Mouse (Mus musculus) T-helper 17 cell (primary cell): ENCODE results near the gene Stk38.

Source experiments
- in situ Hi-C, 2 experiments: fragments of 300-600 bp; cut with MboI, MseI; formaldehyde crosslinking; loops; 1 replicate in 1 of 2; 2 replicates in 1 of 2; pipeline ENCODE4 v1.15.1; 2025; ENCODE audit warnings: high pct_unique_total_duplicates in 2 of 2

Gene Stk38

GRCm38 (mm10) chr17:28960597-28960996, 47.2 kb downstream of the Stk38 start:
- in situ Hi-C loops, result no loop called here

DNA sequence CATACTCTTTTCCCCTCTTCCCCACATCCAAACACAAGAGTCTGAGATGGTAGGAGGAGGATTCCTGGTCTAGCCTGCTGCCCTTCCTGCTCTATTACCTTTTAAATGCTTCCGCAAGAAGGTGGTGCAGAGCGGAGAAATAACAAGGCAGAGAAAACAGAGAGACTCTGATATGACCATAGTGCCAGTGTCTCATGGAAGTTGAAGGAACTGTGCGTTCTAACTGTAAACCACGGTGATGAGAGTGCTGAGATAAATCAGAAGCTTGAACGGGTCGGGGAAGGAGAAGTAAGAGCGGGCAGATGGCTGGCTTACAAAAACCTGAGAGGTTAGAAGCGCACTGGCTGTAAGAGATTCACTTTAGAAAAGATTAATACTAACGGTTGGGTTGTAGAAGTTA, 53.4 kb downstream of the Stk38 start:
- in situ Hi-C loops, result no loop called here

GRCm38 (mm10) chr17:28953251-28953650, 54.5 kb downstream of the Stk38 start:
- in situ Hi-C loops, result no loop called here

- in situ Hi-C loops, result no loop called here
Observed at GRCm38 (mm10) chr17:28951831-28952799, 55.7 kb downstream of the Stk38 start, which contains the start of gene Kctd20. TSS of gene Kctd20 (plus strand) at chr17:28951950.

DNA sequence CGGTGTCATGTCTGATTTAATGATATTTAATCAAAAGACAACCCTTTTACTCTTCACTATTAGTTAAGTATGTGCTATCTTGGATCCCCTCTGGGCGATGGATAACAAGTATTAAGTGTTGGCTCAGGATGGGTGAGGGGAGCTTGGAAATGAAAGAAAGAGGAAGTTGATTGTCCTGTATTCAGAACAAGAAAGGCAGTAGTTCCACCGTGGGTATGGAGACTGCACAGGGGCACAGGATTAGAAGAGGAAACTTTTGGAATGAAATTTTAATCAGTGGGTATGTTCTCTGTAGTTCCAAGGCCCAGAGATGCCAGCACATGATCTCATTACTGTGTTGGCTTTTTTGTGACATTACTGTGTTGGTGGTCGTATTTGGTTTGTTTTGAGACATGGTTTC, 57.0 kb downstream of the Stk38 start:
- in situ Hi-C loops, result no loop called here

DNA sequence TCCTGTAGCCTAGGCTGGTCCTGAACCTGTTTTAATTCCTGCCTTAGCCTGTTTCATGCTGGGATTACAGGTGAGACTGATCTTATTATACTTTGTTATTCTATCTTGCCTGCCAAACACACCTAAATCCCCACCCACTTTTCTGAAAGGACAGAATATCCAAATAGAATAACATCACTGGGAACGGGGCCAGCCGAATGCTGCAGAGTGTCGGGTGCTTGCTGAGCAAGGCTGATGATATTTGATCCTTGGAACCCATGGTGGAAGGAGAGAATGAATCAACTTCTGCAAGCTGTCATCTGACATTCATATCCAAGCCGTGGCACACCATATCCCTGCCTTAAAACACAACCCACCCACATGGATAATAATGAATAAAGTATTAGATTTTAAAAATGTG, 59.1 kb downstream of the Stk38 start:
- in situ Hi-C loops, result no loop called here

DNA sequence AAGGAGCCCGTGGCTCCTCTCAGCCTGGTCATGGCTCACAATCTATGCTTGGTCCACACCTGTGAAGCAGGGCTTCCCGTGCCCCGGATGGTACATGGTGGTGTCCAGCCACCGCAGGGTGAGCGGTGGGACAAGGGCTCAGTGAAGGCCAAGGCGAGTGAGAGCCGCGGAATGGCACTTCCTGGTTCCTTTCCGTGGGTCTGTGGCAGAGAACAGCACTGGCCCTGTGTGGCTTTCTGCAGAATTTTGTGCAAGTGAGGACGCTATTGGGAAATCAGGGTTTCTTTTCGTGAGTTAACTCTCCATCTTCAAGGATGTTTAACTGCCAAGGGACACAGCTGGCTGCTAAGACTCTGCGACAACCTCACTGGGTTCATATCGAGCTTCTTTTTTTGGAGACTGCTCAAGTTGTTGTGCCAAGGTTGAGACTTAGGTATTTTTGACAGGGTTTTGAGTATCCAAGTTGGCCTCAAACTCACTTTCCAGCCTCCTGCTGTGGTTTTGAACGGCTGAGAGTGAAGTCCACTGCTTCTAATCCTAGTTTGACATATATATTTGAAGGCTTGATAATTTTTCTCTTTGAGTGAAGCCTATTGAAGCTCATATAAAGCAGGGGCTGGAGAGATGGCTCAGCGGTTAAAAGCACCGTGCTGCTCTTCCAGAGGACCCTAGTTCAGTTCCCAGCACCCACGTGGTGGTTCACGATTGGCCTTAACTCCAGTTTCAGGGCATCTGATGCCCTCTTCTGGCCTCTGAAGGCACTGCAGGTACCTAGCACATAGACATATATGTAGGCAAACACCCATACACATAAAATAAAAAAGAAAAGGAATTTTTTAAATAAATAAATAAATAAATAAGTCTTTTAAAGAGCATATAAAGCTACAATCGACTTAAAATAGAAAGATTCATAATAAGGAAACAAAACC, 60.5 kb downstream of the Stk38 start:
- in situ Hi-C loops, result no loop called here

DNA sequence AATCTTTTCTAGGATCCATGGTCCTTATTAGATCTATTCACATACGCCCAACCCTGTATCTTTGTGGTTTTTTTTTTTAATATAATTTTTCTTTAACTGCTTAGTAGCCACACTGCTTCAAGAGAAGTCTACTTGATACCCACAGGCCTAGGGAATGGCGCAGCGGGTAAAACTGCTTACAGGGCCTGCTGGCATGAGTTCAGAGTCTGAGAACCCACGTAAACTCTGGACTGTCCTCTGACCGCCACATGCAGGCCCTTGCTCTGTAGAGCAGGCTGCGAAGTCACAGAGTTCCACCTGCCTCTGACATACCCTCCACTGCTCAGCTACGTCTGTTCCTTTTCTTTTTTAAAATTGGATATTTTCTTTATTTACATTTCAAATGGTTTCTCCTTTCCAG, 63.3 kb downstream of the Stk38 start:
- in situ Hi-C loops, result no loop called here

- in situ Hi-C loops, result no loop called here
Observed at GRCm38 (mm10) chr17:28943740-28944139, 64.1 kb downstream of the Stk38 start, which contains the start of gene Pxt1. TSS of gene Pxt1 (minus strand) at chr17:28943840.

- in situ Hi-C loops, result no loop called here
Observed at GRCm38 (mm10) chr17:28942101-28942500, 65.7 kb downstream of the Stk38 start.

- in situ Hi-C loops, result no loop called here
Observed at GRCm38 (mm10) chr17:28940776-28941555, 66.8 kb downstream of the Stk38 start.

DNA sequence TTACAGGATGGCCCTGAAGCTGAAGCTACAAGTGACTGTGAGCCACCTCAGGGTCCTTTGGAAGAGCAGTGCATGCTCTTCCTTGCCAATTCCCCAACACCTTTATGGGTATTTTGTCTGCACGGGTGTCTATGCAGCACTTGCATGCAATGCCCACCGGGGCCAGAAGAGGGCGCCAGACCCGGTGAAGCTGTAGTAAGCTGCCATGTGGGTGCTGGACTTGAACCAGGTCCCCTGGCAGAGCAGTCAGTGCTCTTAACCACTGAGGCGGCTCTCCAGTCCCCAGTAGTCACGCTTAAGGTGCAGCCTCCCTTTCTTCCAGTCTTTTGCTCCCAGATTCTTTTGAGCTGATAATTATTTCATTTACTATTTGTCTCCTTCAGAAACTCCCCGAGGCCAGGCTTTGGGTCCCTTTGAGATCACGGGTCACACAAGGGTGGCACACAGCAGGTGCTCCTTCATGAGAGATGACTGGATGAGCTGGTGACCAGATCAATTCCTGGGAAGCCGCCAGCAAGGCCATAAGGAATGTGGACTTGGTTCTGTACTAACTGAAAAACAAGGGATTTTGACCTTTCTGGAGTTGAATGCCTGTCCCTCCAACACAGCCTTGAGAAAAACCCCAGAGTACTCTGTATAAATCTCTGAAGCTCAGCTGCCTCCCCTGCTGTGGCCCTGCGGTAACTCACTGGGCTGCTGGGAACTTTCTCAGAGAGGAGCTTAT, 71.0 kb downstream of the Stk38 start:
- in situ Hi-C loops, result no loop called here

GRCm38 (mm10) chr17:28936133-28936532, 71.7 kb downstream of the Stk38 start:
- in situ Hi-C loops, result no loop called here

GRCm38 (mm10) chr17:28934120-28934916, 73.5 kb downstream of the Stk38 start:
- in situ Hi-C loops, result no loop called here

DNA sequence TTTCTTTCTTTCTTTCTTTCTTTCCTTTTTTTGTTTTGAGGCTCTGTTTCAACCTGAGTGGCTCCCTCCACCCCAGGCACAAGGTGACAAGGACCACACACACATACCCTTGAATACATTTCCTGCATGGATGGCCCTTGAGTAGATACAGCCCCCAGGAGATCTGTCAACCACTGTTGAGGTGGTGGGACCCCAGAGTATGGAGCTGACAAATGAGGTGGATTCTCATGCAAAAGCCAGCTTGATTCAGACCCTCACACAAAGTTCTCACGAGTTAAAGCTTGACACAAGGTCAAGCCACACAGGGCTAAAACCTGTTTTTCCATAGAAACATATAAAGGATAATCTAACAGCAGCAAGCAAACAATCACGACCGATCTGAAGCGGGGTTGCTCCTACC, 75.5 kb downstream of the Stk38 start:
- in situ Hi-C loops, result no loop called here

- in situ Hi-C loops, result no loop called here
Observed at GRCm38 (mm10) chr17:28931436-28932211, 76.2 kb downstream of the Stk38 start.

- in situ Hi-C loops, result no loop called here
Observed at GRCm38 (mm10) chr17:28930392-28931074, 77.3 kb downstream of the Stk38 start.

DNA sequence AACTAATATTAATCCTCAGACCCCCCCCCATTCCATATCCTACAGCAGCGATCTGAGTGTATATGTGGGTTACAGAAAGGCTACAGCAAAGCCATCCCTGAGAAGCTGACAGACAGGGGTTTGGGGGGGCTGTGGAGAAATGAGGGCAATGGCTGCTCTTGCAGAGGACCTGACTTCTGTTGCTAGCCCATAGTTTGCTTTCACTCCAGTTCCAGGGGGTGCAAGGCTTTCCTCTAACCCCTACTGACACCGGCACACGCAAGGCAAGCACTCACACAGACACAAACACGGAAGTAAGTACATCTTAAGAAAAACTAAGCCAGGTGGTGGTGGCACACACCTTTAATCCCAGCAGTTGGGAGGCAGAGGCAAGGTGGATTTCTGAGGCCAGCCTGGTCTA, 78.4 kb downstream of the Stk38 start:
- in situ Hi-C loops, result no loop called here
